Mouse (Mus musculus) gonadal fat pad, adult 2 months (tissue): ENCODE measurements around the gene Ear14. TPM values are rescaled to one million over a fixed set of nuclear protein-coding genes. Genes with fewer than 3 reads are reported as not detected.
"Not testable (repeated sequence)": the region's sequence is repeated elsewhere in the genome, so short reads cannot be mapped to it uniquely, and the experiment has no call there.

Experiments used
- DNase-seq: peaks from one replicate; pipeline ENCODE4 v3.0.0-alpha.2; 2012; ENCODE audit warnings: low read depth
- polyA plus RNA-seq: library from polyadenylated mRNA; depleted of rRNA; stranded (reverse); fragments of >200 nt; gene quantifications from 2 replicates; pipeline ENCODE4 v1.2.3, GENCODE M21; 2012; rRNA removed

The Ear14 gene
- polyA plus RNA-seq, 1 experiment = not detected

GRCm38 (mm10) chr14:51252206-51252605 lies 49.0 kb downstream of the Ear14 start:
- DNase-seq = not testable (repeated sequence)

- no peak for DNase-seq
These were observed 50.4 kb downstream of the Ear14 start for GRCm38 (mm10) chr14:51253569-51253968.

Other genes with a start within 250 kb of the Ear14 start
- 5.4 and 6.8 TPM in 2 replicates for gene Pnp2, start 247.4 kb upstream of the Ear14 start, polyA plus RNA-seq
- gene Rnase10, start 195.6 kb upstream of the Ear14 start, polyA plus RNA-seq = 894 and 1,367 TPM in 2 replicates
- gene Rnase9, start 161.5 kb upstream of the Ear14 start, polyA plus RNA-seq = 470 and 637 TPM in 2 replicates
- 17.1 and 17.8 TPM in 2 replicates for gene Rnase11, start 153.2 kb upstream of the Ear14 start, polyA plus RNA-seq
- gene Rnase12, start 145.7 kb upstream of the Ear14 start, polyA plus RNA-seq = 504 and 632 TPM in 2 replicates
- 0.09 TPM in 1 of 2 replicates, not detected in the other for gene Olfr750, start 129.0 kb upstream of the Ear14 start, polyA plus RNA-seq
- 151 and 247 TPM in 2 replicates for gene Rnase4, start 112.3 kb upstream of the Ear14 start, polyA plus RNA-seq
- gene Ang, start 112.2 kb upstream of the Ear14 start, polyA plus RNA-seq = 13.6 and 20.6 TPM in 2 replicates
- 172 and 185 TPM in 2 replicates for gene Eddm3b, start 89.0 kb upstream of the Ear14 start, polyA plus RNA-seq
- 14.7 and 16.5 TPM in 2 replicates for gene Rnase6, start 79.5 kb upstream of the Ear14 start, polyA plus RNA-seq
- 5.1 and 7.5 TPM in 2 replicates for gene Rnase1, start 56.6 kb upstream of the Ear14 start, polyA plus RNA-seq
- gene Rnase2b, start 41.1 kb upstream of the Ear14 start, polyA plus RNA-seq = not detected in 2 replicates
- not detected in 2 replicates for gene Ang2, start 4.2 kb upstream of the Ear14 start, polyA plus RNA-seq
- 0.28 and 15.0 TPM in 2 replicates for gene Rnase2a, start 52.7 kb downstream of the Ear14 start, polyA plus RNA-seq
- not detected in 2 replicates for gene Gm7247, start 158.4 kb downstream of the Ear14 start, polyA plus RNA-seq
- not detected in 2 replicates for gene Vmn2r88, start 207.4 kb downstream of the Ear14 start, polyA plus RNA-seq
- gene Vmn2r89, start 248.5 kb downstream of the Ear14 start, polyA plus RNA-seq = not detected in 2 replicates